Mouse (Mus musculus): ENCODE results near the gene Dhx30. TPM values are rescaled to one million over a fixed set of nuclear protein-coding genes. Genes with fewer than 3 reads are reported as not detected.

The Dhx30 gene
- polyA plus RNA-seq, 1 experiment: 108 TPM

GRCm38 (mm10) chr9:110035091-110035490 is 82.5 kb downstream of the Dhx30 start:
- Histone ChIP-seq H3K27ac (ENCODE audit: insufficient read depth, low read length) (peak overlapping the region; percentile 62), H3K27me3 (ENCODE audit: control insufficient read depth, insufficient read depth, low read length, poor library complexity, severe bottlenecking) (no peaks in the 10 kb centered on the region), H3K4me3 (ENCODE audit: low read depth, low read length) (no peak overlapping the region), H3K4me1 (ENCODE audit: control insufficient read depth, insufficient read depth, low read length) (no peaks in the 10 kb centered on the region), H3K9me3 (replicated peaks; ENCODE audit: control insufficient read depth, insufficient read depth, low read length, poor library complexity, severe bottlenecking) (no peaks in the 10 kb centered on the region), H3K9ac (ENCODE audit: low read depth, poor library complexity, severe bottlenecking) (no peak overlapping the region), H3K36me3 (ENCODE audit: control insufficient read depth, insufficient read depth, low read length, poor library complexity, severe bottlenecking) (peaks cover 41% of the 10 kb centered on the region)
- no peak for TF ChIP-seq CTCF (IDR thresholded peaks at IDR 0.05; ENCODE audit: low read depth, low read length)
- TF ChIP-seq POLR2A (IDR thresholded peaks at IDR 0.05; ENCODE audit: insufficient read depth, low read length): no peak
- no peak for TF ChIP-seq EP300 (IDR thresholded peaks at IDR 0.05; ENCODE audit: insufficient read depth, low read depth, low read length)

Other genes with a start within 250 kb of the Dhx30 start
- gene Cdc25a, start 242.3 kb downstream of the Dhx30 start, polyA plus RNA-seq (2011; ENCODE audit: insufficient read depth, insufficient read length, low read depth, missing spikeins): 74.3 and 75.6 TPM in 2 replicates
- gene Map4, start 186.4 kb downstream of the Dhx30 start, polyA plus RNA-seq (2011; ENCODE audit: insufficient read depth, insufficient read length, low read depth, missing spikeins): 161 and 185 TPM in 2 replicates
- 208 and 220 TPM in 2 replicates for gene Smarcc1, start 122 bp downstream of the Dhx30 start, polyA plus RNA-seq (2011; ENCODE audit: insufficient read depth, insufficient read length, low read depth, missing spikeins)
- 1.0 and 1.2 TPM in 2 replicates for gene Cspg5, start 126.0 kb upstream of the Dhx30 start, polyA plus RNA-seq (2011; ENCODE audit: insufficient read depth, insufficient read length, low read depth, missing spikeins)
- 8.5 and 9.0 TPM in 2 replicates for gene Elp6, start 187.3 kb upstream of the Dhx30 start, polyA plus RNA-seq (2011; ENCODE audit: insufficient read depth, insufficient read length, low read depth, missing spikeins)
- 25.8 and 35.7 TPM in 2 replicates for gene Scap, start 215.5 kb upstream of the Dhx30 start, polyA plus RNA-seq (2011; ENCODE audit: insufficient read depth, insufficient read length, low read depth, missing spikeins)

All from ES-Bruce4 (cell line).